Mouse (Mus musculus): Measurements from ENCODE around the gene Cdkl5.
"Not testable (repeated sequence)": the region's sequence is repeated elsewhere in the genome, so short reads cannot be mapped to it uniquely, and the experiment has no call there.

Cdkl5 gene

GRCm38 (mm10) chrX:160906952-160907351 is 87.6 kb downstream of the Cdkl5 start, which contains the start of gene Gja6:
Gene Gja6 (minus strand): TSS chrX:160907052.
- no peak for DNase-seq (ENCODE audit: low spot score)

GRCm38 (mm10) chrX:160906477-160906876 is 88.0 kb downstream of the Cdkl5 start:
- no peak for DNase-seq (ENCODE audit: low spot score)

DNA sequence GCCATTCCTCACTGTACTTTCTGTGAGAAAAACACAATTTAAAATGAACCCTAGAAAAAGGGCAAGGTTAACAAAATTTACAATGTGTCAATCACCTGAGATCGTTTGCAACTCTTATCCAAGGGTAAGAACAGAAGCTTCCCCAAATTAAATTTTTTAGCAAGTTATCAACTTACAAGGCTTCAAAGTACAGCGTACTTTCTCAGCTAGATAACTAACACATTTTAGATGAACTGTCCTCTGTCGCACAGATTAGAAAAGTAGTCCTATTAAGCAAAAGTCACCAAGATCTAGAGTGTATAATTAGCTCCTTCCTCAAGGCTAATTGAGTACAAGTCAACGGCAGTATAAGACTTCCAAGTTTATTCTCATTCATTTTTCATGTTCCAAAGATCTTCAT is 88.6 kb downstream of the Cdkl5 start:
- DNase-seq (ENCODE audit: low spot score) = no peak

- no peak for DNase-seq (ENCODE audit: low spot score)
These were observed 89.3 kb downstream of the Cdkl5 start for GRCm38 (mm10) chrX:160905041-160905678.

GRCm38 (mm10) chrX:160901118-160901517 is 93.4 kb downstream of the Cdkl5 start:
- DNase-seq (ENCODE audit: low spot score) = no peak

DNA sequence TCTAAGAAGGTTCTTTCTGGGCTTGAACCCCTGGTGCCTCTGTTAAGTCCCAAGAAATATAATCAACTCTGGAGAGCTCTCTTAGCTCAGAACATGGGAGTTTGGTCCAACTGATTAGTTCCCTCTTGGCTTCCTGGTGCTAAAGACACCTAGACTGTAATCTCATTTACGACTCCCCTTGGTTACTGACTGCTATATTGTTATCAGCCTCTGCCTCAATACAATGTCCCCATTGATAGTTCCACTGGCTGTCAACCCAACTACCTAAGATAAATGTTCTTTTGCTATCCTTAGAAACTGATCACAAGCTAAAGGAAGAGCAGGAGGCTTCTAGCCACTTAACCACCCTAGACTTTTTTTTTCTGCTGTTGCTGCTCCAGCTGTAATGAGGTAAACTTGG is 102.4 kb downstream of the Cdkl5 start:
- no peak for DNase-seq (ENCODE audit: low spot score)

GRCm38 (mm10) chrX:160886301-160886700 is 108.2 kb downstream of the Cdkl5 start:
- no peak for DNase-seq (ENCODE audit: low spot score)

GRCm38 (mm10) chrX:160866576-160866975 is 127.9 kb downstream of the Cdkl5 start:
- DNase-seq (ENCODE audit: low spot score) = no peak

- no peak for DNase-seq (ENCODE audit: low spot score)
These were observed 129.5 kb downstream of the Cdkl5 start for GRCm38 (mm10) chrX:160865022-160865421.

DNA sequence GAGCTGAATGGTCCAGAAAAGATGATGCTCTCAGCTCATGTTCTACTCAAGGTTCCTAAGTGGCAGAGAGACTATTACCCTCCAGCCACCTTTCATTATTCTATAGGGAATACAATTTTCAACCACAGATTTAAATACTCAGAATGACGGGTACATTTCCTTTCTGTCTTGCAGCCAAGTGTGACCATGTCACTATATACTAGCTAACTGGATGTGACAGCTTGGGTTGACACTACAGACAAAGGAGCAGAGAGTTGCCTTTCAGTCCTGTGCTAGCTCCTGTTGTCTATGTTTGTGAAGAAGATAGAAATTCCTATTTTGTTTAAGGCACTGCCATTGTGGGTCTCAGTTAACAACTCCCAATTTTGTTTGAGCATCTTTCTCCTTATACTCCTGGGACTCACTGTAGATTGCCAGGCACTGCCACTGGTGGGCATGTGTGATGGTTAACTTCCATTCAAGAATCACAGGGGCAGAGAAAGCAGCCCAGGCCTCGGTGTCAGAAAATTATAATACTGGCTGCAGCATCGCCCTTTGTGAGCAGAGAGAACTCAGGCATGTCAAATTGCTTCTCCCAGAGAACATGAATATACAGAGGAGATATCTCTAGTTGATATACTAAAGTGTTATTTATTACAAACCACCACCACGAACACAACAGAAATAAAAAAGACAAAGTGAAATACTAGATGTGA is 130.7 kb downstream of the Cdkl5 start:
- DNase-seq (ENCODE audit: low spot score) = no peak

DNA sequence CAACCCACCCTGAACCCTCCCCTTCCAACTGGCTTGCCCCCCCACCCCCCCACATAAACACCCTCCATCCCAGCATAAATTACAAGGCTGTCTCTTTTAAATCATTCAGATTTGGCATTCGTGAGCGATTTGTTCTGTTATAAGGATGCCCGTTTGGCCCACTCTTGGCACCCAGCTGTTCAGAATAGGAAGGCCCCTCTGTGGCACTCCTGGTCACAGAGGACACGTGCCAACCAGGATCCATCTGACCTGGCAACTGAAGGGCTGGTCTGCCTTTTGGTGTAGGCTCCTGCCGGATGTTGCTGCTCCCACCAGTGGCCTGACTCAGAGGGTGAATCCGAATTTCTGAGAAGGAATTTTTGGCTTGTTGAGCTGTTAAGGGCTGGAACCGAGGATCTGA is 186.3 kb downstream of the Cdkl5 start:
- DNase-seq (ENCODE audit: low spot score) = no peak

DNA sequence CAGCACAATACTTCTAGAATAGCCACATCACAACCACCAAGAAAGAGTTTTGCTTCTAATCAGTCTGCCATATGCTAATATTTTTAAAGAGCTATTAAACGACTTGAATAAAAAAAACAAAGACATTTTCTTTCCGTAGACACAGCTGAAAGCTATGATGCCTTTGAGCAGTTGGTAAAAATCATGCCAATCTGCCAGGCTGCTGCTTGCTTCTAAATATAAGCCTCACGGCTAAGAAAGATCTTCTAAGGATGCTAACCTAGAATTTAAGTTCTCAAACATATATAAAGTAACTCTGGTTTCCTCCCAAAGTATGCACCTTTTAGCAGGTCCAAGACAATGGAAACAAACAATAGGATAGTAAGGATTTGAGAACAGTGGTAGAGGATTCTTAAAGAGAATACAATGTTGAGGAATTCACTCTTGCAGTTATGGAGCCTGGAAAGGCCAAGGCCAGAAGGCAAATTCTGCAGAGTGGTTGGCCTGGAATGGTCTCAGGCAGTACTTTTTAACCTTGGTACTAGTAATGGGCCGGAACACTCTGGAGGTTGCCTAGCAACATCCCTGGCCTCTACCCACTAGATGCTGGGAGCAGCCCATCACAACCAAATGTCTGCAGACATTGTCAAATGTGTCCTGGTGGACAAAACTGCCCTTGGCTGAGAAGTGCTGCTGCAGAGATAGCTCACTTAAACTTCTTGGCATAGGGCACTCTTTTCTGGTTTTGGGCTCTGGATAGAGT is 189.9 kb downstream of the Cdkl5 start:
- DNase-seq (ENCODE audit: low spot score) = no peak

- no peak for DNase-seq (ENCODE audit: low spot score)
These were observed 199.6 kb downstream of the Cdkl5 start for GRCm38 (mm10) chrX:160794920-160795319.

- no peak for DNase-seq (ENCODE audit: low spot score)
These were observed 212.2 kb downstream of the Cdkl5 start for GRCm38 (mm10) chrX:160782276-160782675.

GRCm38 (mm10) chrX:160773033-160773432 is 221.5 kb downstream of the Cdkl5 start:
- DNase-seq (ENCODE audit: low spot score) = no peak

- DNase-seq (ENCODE audit: low spot score) = not testable (repeated sequence)
These were observed 224.9 kb downstream of the Cdkl5 start for GRCm38 (mm10) chrX:160769622-160770021.

DNA sequence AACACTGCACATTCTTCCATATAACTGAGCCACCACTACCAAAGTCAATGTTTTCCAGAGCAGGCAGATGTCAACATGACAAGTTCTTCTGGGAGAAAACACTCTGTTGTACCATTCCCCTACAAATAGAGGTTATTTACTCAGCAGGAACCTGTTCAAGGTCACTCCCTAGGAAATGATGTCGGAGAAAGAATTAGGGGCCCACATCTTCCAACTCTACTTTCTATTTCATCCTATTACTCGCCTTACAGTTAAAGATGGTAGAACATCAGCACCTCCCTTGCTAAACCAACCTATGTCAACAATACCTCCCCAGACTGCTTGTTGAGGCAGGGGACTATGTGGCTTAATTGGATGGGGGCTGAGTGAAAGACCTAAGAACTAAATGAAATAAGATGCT is 226.8 kb downstream of the Cdkl5 start, which contains the start of gene Rs1:
Rs1 (plus strand) TSS at position 301 of the 400 bp plus-strand sequence.
- DNase-seq (ENCODE audit: low spot score) = no peak

DNA sequence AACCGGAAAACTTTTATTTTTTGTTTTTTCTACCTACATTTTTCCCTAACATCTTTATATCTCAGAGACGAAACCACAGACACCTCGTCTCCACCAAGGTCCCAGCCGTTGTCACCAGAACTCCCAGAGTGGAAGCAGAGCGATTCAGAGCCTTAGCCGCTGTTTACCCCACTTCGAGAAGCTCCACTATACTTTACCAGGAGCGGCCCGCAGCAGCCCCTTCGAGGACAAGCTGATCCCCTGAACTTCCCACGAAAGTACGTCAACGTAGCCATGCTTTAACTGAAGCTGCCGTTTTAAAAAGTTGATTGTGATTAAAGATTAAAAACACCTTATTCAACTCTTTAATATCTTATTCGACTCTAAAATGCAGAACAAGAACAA is 228.3 kb downstream of the Cdkl5 start:
- DNase-seq (ENCODE audit: low spot score) = no peak

DNA sequence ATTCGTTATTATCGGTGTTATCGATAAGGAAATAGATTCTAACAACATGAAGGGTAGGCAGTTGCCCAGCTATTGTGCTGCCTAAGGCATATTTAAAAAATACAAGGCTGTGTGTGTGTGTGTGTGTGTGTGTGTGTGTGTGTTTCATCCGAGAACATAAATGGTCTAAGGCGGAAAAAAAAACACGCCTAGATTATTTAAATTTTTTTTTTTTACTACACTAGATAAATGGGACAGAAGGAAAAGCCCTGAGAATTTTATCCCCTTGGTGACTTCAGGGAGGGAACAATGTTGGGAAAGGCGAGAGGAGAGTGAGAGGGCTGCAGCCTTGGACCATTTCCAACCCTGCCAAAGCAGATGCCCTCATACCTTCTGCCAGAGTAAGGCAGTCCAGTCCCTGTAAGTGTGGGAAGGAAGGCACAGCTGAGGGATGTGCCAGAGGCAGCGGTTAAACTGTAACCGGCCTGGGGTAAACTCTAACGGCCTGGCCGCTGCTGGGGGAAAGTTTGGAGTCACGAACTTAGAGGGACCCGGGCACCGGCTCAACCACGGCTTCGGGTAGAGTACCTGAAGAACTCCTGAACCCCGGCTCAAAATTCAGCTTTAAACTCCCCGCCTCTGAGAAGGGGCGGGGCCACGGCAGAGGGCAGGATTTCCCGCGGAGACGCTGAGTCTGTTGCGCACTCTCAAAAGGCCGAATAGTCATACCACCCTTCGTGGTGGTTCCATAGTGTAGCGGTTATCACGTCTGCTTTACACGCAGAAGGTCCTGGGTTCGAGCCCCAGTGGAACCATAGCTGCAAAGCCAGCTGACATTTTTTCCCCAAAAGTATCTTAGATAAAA is 228.9 kb downstream of the Cdkl5 start:
- peak; percentile 80 for DNase-seq (ENCODE audit: low spot score)

GRCm38 (mm10) chrX:160750808-160751207 is 243.7 kb downstream of the Cdkl5 start:
- DNase-seq (ENCODE audit: low spot score) = no peak

DNA sequence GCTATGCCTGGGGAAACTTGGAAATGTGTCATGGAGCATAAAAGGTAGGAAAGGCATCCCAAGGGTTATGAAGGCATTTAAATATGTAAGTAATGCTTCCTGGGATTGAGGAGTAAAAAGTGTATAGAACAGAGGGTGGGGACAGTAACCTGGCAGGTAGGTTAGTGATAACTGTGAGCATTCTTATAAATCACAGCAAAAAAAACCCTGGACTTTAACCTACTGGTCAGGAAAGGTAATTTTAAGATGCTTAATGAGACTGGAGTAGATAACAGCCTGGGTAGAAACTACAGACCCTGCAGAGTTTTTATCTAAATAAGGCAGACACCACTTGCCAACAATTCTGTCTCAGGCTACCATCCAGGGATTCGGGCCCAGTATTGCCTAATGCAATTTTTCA is 245.9 kb downstream of the Cdkl5 start:
- no peak for DNase-seq (ENCODE audit: low spot score)

DNA sequence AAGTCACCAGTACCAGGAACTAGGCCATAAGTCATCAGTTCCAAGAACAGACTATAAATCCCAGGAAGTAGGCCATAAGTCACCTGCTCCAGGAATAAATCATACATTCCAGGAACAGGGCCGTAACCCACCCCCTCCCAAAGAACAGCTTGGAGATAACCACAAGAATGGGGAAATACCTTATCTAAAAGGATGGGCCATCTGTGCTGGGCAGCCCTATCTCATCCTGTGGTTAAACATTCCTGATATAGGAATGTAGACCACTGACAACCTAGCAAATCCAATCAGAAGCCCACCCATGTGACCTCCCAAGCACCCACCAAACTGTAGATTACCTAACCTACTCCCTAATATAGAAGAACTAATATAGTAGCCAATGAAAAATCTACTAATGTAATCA is 249.1 kb downstream of the Cdkl5 start:
- no peak for DNase-seq (ENCODE audit: low spot score)
